Mouse (Mus musculus): ENCODE results near the gene Galr3.

- TF ChIP-seq CTCF (IDR thresholded peaks at IDR 0.05; ENCODE audit: low read depth, low read length) (no peak), POLR2A (IDR thresholded peaks at IDR 0.05; ENCODE audit: insufficient read depth, low read length) (no peak)
Observed at GRCm38 (mm10) chr15:79074913-79075532, 33.3 kb downstream of the Galr3 start, which contains the start of gene Eif3l.

Measured in ES-Bruce4 (cell line).